Mouse (Mus musculus) kidney, embryonic 15.5 days (tissue): ENCODE measurements around the gene Gm7982. TPM values are rescaled to one million over a fixed set of nuclear protein-coding genes. Genes with fewer than 3 reads are reported as not detected.
"Not testable (repeated sequence)": the region's sequence is repeated elsewhere in the genome, so short reads cannot be mapped to it uniquely, and the experiment has no call there.

Source experiments
- ATAC-seq: fragments of 200-750 bp; cut with Nextera tagmentation; replicated peaks from 2 replicates; pipeline ENCODE4 v1.8.0; 2017; ENCODE audit warnings: moderate TSS enrichment; ENCODE audit not compliant: low FRiP score
- H3K27ac ChIP-seq: fragments of 300-500 bp; sonication (generic); 2 replicates; pipeline ENCODE4 v1.5.1; 2015; ENCODE audit warnings: mild to moderate bottlenecking, inconsistent platforms
- H3K27me3 ChIP-seq: fragments of 300-500 bp; sonication (generic); 2 replicates; pipeline ENCODE4 v1.6.1; 2015; ENCODE audit warnings: inconsistent platforms
- H3K36me3 ChIP-seq: fragments of 300-500 bp; sonication (generic); 2 replicates; pipeline ENCODE4 v1.6.1; 2015; ENCODE audit warnings: inconsistent platforms
- H3K4me1 ChIP-seq: fragments of 300-500 bp; sonication (generic); 2 replicates; pipeline ENCODE4 v1.6.1; 2015; ENCODE audit warnings: inconsistent platforms
- H3K4me2 ChIP-seq: fragments of 300-500 bp; sonication (generic); 2 replicates; pipeline ENCODE4 v1.6.1; 2015; ENCODE audit warnings: moderate library complexity, mild to moderate bottlenecking, inconsistent platforms
- H3K4me3 ChIP-seq: fragments of 300-500 bp; sonication (generic); replicated peaks from 2 replicates; pipeline ENCODE4 v1.5.1; 2015; ENCODE audit warnings: mild to moderate bottlenecking, inconsistent platforms
- H3K9ac ChIP-seq: fragments of 300-500 bp; sonication (generic); 2 replicates; pipeline ENCODE4 v1.6.1; 2015; ENCODE audit warnings: mild to moderate bottlenecking, inconsistent platforms
- H3K9me3 ChIP-seq: fragments of 300-500 bp; sonication (generic); replicated peaks from 2 replicates; pipeline ENCODE4 v1.6.1; 2016; ENCODE audit warnings: inconsistent platforms
- WGBS: fragments of 180-500 bp; shearing (Covaris S2); methylation state at CpG from one replicate; pipeline ENCODE4 v1.1.7; 2015; ENCODE audit warnings: mixed read lengths; 5-methylcytosine and 5-hydroxymethylcytosine counted together
- polyA plus RNA-seq: library from polyadenylated mRNA; unstranded; fragments of >200 nt; fragmentation: Nextera tagmentation; extraction: Ambion mirVana; gene quantifications from 2 replicates; pipeline ENCODE4 v1.2.1, GENCODE M21; 2015

Gm7982 gene
- polyA plus RNA-seq = not detected in 2 replicates

GRCm38 (mm10) chr5:95741714-95742113 lies at the start of gene Gm7982:
TSS of gene Gm7982 (plus strand) at chr5:95742014.
- not testable (repeated sequence) for H3K27me3 ChIP-seq, ATAC-seq, H3K9me3 ChIP-seq, H3K4me3 ChIP-seq, H3K36me3 ChIP-seq, H3K9ac ChIP-seq, H3K4me1 ChIP-seq, H3K27ac ChIP-seq, H3K4me2 ChIP-seq
- WGBS = no CpG with 5 or more reads among the region's 3 CpGs

- not testable (repeated sequence) for H3K36me3 ChIP-seq, H3K4me1 ChIP-seq, H3K27ac ChIP-seq, H3K4me2 ChIP-seq, H3K27me3 ChIP-seq, H3K9me3 ChIP-seq, ATAC-seq, H3K4me3 ChIP-seq, H3K9ac ChIP-seq
- WGBS = no CpG with 5 or more reads among the region's 1 CpGs
Measured at GRCm38 (mm10) chr5:95736073-95736472, 5.7 kb upstream of the Gm7982 start, which contains the start of gene Gm7978. TSS of gene Gm7978 (minus strand) at chr5:95736173.

GRCm38 (mm10) chr5:95775690-95776089 lies 33.9 kb downstream of the Gm7982 start, which contains the start of gene E330014E10Rik:
TSS of gene E330014E10Rik (plus strand) at chr5:95775990.
- not testable (repeated sequence) for H3K9me3 ChIP-seq, H3K27me3 ChIP-seq, H3K27ac ChIP-seq, H3K36me3 ChIP-seq, H3K4me2 ChIP-seq, ATAC-seq, H3K4me3 ChIP-seq, H3K9ac ChIP-seq, H3K4me1 ChIP-seq
- no CpG with 5 or more reads among the region's 2 CpGs for WGBS

Other genes with a start within 250 kb of the Gm7982 start
- not detected in 2 replicates for gene Gm3286, start 231.3 kb upstream of the Gm7982 start, polyA plus RNA-seq
- gene Gm7971, start 147.1 kb upstream of the Gm7982 start, polyA plus RNA-seq = not detected in 2 replicates
- gene Gm7978, start 5.8 kb upstream of the Gm7982 start, polyA plus RNA-seq = not detected in 2 replicates
- not detected in 2 replicates for gene E330014E10Rik, start 34.0 kb downstream of the Gm7982 start, polyA plus RNA-seq
- gene Cxcl13, start 214.9 kb downstream of the Gm7982 start, polyA plus RNA-seq = 7.2 and 8.9 TPM in 2 replicates